Mouse (Mus musculus): ENCODE data around the gene Tlk1. TPM values are rescaled to one million over a fixed set of nuclear protein-coding genes. Genes with fewer than 3 reads are reported as not detected.

The Tlk1 gene
- polyA plus RNA-seq (2014; fragmentation: Nextera tagmentation; extraction: Ambion mirVana) = 36.8 and 45.4 TPM in 2 replicates

DNA sequence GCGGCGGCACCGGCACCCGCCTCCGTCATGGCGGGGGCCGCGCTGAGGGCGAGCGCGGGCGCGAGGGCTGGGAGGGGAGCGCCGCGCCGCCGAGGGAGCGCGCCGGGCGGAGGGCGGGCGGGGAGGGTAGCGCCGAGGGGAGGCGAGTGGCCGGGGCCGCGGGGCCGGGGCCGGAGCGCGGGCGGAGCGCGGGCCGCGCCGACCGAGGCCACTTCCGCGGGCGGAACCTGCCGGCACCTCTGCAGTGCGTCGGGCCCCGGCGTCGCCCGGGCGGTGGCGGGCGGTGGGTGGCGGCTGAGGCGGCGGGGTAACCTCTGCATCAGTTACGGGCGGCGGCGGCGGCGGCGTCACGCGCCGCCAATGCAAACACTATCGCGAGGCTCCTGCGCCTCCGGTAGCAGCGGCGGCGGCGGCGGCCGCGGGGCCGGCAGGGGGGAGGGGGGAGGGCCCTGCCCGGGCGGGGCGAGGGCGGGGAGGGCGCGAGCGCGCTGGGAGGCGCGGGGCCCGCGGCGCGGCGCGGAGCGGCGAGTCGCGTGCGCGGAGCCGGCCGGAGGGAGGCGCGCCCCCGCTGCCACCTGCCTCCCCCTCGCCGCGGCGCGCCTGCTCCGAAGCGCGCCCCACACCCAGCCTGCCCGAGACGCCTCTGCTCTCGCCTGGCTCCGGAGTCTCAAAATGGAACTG is at the start of gene Tlk1:
Gene Tlk1 (minus strand): TSS at position 358 of the 681 bp plus-strand sequence.
- ATAC-seq (ENCODE audit: low FRiP score) = peak; percentile 85
- Histone ChIP-seq H3K4me2 (replicated peaks; ENCODE audit: low read depth, low read length) (peak within 1 kb of the TSS; percentile 44), H3K27me3 (ENCODE audit: control insufficient read depth, insufficient read depth, low read length) (no peaks in the 10 kb centered on the region), H3K9me3 (ENCODE audit: control insufficient read depth, low read length) (no peaks in the 10 kb centered on the region), H3K36me3 (ENCODE audit: control insufficient read depth, insufficient read depth, low read length) (no peaks in the 10 kb centered on the region), H3K27ac (ENCODE audit: low read depth, low read length) (peak within 1 kb of the TSS; percentile 100), H3K4me1 (replicated peaks; ENCODE audit: control insufficient read depth, insufficient read depth, low read length) (no peaks in the 10 kb centered on the region), H3K4me3 (ENCODE audit: low read depth, low read length) (peak within 1 kb of the TSS; percentile 93), H3K9ac (ENCODE audit: low read depth, low read length) (peak within 1 kb of the TSS; percentile 96)
- 2% methylated on average over 34 of the region's 118 CpGs for WGBS
- peak; percentile 93 for DNase-seq (ENCODE audit: low spot score)

DNA sequence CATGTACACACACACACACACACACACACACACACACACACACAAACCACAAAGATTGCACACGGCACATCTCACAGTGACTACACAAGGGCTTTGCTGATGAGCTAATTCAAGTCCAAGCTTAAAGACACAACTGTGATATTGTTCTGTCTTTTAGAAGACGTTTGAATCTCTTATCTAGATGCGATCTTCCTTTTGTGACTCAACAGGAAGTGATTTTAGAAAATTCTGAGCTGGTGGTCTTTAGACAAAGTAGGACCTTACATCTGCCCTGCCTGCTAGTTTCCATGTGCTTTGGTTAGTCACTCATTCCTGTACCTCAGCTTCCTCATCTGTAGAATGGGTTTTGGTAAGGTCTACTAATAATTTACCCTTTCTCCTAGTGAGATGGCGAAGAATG is 49.6 kb upstream of the Tlk1 start:
- WGBS = 87% methylated on average over 4 of the region's 4 CpGs
- H3K27ac ChIP-seq (ENCODE audit: low read depth, low read length) = no peak overlapping the region
- no peak overlapping the region for H3K9ac ChIP-seq (ENCODE audit: low read depth, low read length)
- H3K27me3 ChIP-seq (ENCODE audit: control insufficient read depth, insufficient read depth, low read length) = no peaks in the 10 kb centered on the region
- H3K4me1 ChIP-seq (replicated peaks; ENCODE audit: control insufficient read depth, insufficient read depth, low read length) = no peaks in the 10 kb centered on the region
- H3K36me3 ChIP-seq (ENCODE audit: control insufficient read depth, insufficient read depth, low read length) = no peaks in the 10 kb centered on the region
- H3K4me3 ChIP-seq (ENCODE audit: low read depth, low read length) = no peak overlapping the region
- no peak overlapping the region for H3K4me2 ChIP-seq (replicated peaks; ENCODE audit: low read depth, low read length)
- ATAC-seq (ENCODE audit: low FRiP score) (no peak), DNase-seq (ENCODE audit: low spot score) (no peak)
- no peaks in the 10 kb centered on the region for H3K9me3 ChIP-seq (ENCODE audit: control insufficient read depth, low read length)

DNA sequence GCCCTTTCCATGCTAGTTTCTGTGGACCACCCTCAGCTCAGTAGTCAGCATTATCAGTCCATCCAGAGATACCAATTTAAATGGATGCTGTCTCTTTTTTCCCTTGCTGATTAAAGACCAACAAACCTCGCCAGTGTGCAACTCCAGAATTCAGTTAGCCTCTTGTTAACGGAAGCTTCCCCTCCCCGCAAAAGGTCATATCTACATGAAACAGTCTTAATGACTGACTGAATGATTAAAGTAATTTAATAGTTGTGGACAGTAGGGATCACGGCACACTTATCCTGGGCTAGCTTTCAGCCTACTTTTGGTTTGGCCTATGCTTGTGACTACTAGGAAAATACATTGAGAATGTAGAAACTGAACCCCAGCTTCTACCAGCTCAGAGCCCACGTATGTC is 47.6 kb upstream of the Tlk1 start:
- H3K4me3 ChIP-seq (ENCODE audit: low read depth, low read length) = no peak overlapping the region
- ATAC-seq (ENCODE audit: low FRiP score) (no peak), DNase-seq (ENCODE audit: low spot score) (no peak)
- H3K4me2 ChIP-seq (replicated peaks; ENCODE audit: low read depth, low read length) = no peak overlapping the region
- H3K9ac ChIP-seq (ENCODE audit: low read depth, low read length) = no peak overlapping the region
- no peaks in the 10 kb centered on the region for H3K27me3 ChIP-seq (ENCODE audit: control insufficient read depth, insufficient read depth, low read length)
- no peaks in the 10 kb centered on the region for H3K4me1 ChIP-seq (replicated peaks; ENCODE audit: control insufficient read depth, insufficient read depth, low read length)
- H3K9me3 ChIP-seq (ENCODE audit: control insufficient read depth, low read length) = no peaks in the 10 kb centered on the region
- no peaks in the 10 kb centered on the region for H3K36me3 ChIP-seq (ENCODE audit: control insufficient read depth, insufficient read depth, low read length)
- 86% methylated on average over 5 of the region's 5 CpGs for WGBS
- H3K27ac ChIP-seq (ENCODE audit: low read depth, low read length) = no peak overlapping the region

DNA sequence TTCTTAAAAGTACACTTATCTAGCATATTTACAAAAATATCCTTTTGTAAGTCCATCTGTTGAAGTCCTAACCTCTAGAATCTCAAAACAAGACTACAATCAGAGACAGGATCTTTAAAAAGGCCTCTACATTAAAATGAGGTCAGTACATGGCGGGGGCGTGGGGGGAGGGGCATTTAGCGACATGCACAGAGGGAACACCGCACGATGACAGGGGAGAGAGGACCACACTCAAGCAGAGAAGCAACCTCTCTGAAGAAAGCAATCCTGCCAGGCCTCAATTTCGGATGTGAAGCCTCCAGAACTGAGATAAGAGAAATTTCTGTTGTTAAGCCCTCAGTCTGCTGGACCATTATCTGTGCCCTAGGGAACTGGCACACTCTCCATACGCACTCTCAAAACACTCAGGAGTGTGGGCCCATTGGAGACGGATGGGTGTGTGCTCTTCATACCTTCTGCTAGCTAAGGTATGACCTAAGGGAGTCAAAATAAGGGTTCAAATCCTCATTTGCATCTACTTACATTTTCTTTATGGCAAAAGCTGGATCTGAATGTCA is 46.0 kb upstream of the Tlk1 start:
- Histone ChIP-seq H3K4me2 (replicated peaks; ENCODE audit: low read depth, low read length) (no peak overlapping the region), H3K4me3 (ENCODE audit: low read depth, low read length) (no peak overlapping the region), H3K9me3 (ENCODE audit: control insufficient read depth, low read length) (no peaks in the 10 kb centered on the region), H3K27ac (ENCODE audit: low read depth, low read length) (no peak overlapping the region), H3K9ac (ENCODE audit: low read depth, low read length) (no peak overlapping the region), H3K4me1 (replicated peaks; ENCODE audit: control insufficient read depth, insufficient read depth, low read length) (no peaks in the 10 kb centered on the region), H3K36me3 (ENCODE audit: control insufficient read depth, insufficient read depth, low read length) (no peaks in the 10 kb centered on the region), H3K27me3 (ENCODE audit: control insufficient read depth, insufficient read depth, low read length) (no peaks in the 10 kb centered on the region)
- ATAC-seq (ENCODE audit: low FRiP score) = no peak
- WGBS = 57% methylated on average over 8 of the region's 8 CpGs
- DNase-seq (ENCODE audit: low spot score) = peak; percentile 31

DNA sequence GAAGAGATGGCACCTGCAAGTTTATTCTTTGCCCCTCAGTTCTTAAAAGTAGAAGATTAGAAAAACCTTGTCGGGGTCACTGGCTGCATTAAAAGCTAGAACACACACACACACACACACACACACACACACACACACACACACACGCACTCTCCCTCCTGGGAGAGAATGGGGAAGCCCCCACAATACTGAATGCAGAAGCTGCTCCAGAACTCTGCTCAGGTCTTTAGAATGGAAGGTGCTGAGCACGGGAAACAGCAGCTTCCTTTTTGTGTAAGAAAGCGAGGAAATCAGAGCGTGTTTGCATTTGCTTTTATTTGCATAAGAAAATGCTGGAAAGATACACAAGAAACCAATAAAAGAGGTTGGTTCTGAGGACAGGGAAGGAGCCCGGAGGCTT is 45.3 kb upstream of the Tlk1 start:
- H3K27ac ChIP-seq (ENCODE audit: low read depth, low read length) = no peak overlapping the region
- no peak overlapping the region for H3K4me2 ChIP-seq (replicated peaks; ENCODE audit: low read depth, low read length)
- H3K9ac ChIP-seq (ENCODE audit: low read depth, low read length) = no peak overlapping the region
- H3K4me1 ChIP-seq (replicated peaks; ENCODE audit: control insufficient read depth, insufficient read depth, low read length) = no peaks in the 10 kb centered on the region
- H3K9me3 ChIP-seq (ENCODE audit: control insufficient read depth, low read length) = no peaks in the 10 kb centered on the region
- ATAC-seq (ENCODE audit: low FRiP score) = no peak
- no peak for DNase-seq (ENCODE audit: low spot score)
- H3K36me3 ChIP-seq (ENCODE audit: control insufficient read depth, insufficient read depth, low read length) = no peaks in the 10 kb centered on the region
- no peaks in the 10 kb centered on the region for H3K27me3 ChIP-seq (ENCODE audit: control insufficient read depth, insufficient read depth, low read length)
- no peak overlapping the region for H3K4me3 ChIP-seq (ENCODE audit: low read depth, low read length)
- whole genome bisulfite sequencing = 56% methylated on average over 6 of the region's 6 CpGs

DNA sequence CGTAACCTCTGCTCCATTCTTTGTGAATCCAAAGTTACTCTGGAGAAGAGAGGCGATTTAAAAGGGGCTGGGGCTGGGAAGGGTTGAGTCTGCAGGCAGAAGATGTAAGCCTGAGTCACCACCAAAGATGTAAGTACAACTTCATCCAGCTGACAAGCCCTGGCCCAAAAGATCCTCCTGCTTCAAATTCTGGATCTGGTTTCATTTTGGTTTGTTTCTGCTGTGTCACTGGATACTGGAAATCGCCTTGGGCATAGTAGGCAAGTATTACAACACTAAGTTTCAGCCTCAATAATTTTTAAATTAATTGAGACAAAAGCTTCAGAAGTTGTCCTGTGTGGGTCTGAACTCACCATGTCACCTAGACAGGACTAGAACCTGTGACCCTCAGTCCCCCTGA is 43.6 kb upstream of the Tlk1 start:
- Histone ChIP-seq H3K4me2 (replicated peaks; ENCODE audit: low read depth, low read length) (no peak overlapping the region), H3K4me1 (replicated peaks; ENCODE audit: control insufficient read depth, insufficient read depth, low read length) (no peaks in the 10 kb centered on the region), H3K9ac (ENCODE audit: low read depth, low read length) (no peak overlapping the region), H3K27me3 (ENCODE audit: control insufficient read depth, insufficient read depth, low read length) (no peaks in the 10 kb centered on the region), H3K9me3 (ENCODE audit: control insufficient read depth, low read length) (no peaks in the 10 kb centered on the region), H3K36me3 (ENCODE audit: control insufficient read depth, insufficient read depth, low read length) (no peaks in the 10 kb centered on the region), H3K4me3 (ENCODE audit: low read depth, low read length) (no peak overlapping the region), H3K27ac (ENCODE audit: low read depth, low read length) (no peak overlapping the region)
- 89% methylated on average over 3 of the region's 3 CpGs for WGBS
- no peak for ATAC-seq (ENCODE audit: low FRiP score)
- no peak for DNase-seq (ENCODE audit: low spot score)

DNA sequence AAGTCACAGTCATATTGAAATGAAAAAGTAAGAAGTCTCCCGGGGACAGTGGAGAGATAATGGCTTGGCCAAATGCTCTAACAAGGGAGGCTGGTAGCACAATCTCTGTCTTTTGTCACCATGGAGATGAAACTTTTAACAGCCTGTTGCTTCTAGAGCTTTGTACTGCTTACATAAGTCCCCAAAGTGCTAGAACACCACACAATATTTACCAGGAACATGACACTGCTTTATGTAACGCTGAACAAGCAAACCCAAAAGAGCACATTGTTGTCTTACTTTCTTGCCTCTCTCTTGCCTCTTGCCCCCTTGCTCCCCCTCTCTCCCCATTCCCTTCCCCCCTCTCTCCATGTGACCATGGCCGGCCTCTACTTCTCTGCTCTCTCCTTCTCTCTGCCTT is 41.7 kb upstream of the Tlk1 start:
- Histone ChIP-seq H3K4me3 (ENCODE audit: low read depth, low read length) (no peak overlapping the region), H3K4me1 (replicated peaks; ENCODE audit: control insufficient read depth, insufficient read depth, low read length) (no peaks in the 10 kb centered on the region), H3K9me3 (ENCODE audit: control insufficient read depth, low read length) (no peaks in the 10 kb centered on the region), H3K9ac (ENCODE audit: low read depth, low read length) (no peak overlapping the region), H3K27ac (ENCODE audit: low read depth, low read length) (no peak overlapping the region), H3K27me3 (ENCODE audit: control insufficient read depth, insufficient read depth, low read length) (no peaks in the 10 kb centered on the region), H3K36me3 (ENCODE audit: control insufficient read depth, insufficient read depth, low read length) (no peaks in the 10 kb centered on the region), H3K4me2 (replicated peaks; ENCODE audit: low read depth, low read length) (no peak overlapping the region)
- DNase-seq (ENCODE audit: low spot score) (no peak), ATAC-seq (ENCODE audit: low FRiP score) (no peak)
- WGBS = 83% methylated on average over 3 of the region's 3 CpGs

DNA sequence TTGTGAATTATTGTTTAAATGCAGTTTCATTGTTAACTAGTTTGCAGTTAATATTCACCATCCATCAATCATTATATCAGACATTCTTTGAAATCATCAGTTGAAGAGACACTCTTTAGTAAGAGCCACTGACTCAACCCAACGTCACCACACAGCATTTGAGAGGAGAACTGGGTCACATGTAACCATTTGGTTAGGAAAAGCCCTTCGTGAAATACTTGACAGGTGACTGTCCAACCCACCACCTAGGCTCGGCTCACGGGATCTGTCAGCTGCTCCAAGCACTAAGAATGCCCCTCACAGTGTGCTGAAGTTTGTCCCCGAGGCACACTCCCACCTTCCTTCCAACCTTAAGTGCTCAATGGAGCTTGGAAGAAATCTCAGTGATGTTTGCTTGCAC is 37.4 kb upstream of the Tlk1 start:
- Histone ChIP-seq H3K9me3 (ENCODE audit: control insufficient read depth, low read length) (no peaks in the 10 kb centered on the region), H3K4me3 (ENCODE audit: low read depth, low read length) (no peak overlapping the region), H3K4me1 (replicated peaks; ENCODE audit: control insufficient read depth, insufficient read depth, low read length) (no peaks in the 10 kb centered on the region), H3K9ac (ENCODE audit: low read depth, low read length) (no peak overlapping the region), H3K4me2 (replicated peaks; ENCODE audit: low read depth, low read length) (no peak overlapping the region), H3K27ac (ENCODE audit: low read depth, low read length) (no peak overlapping the region), H3K36me3 (ENCODE audit: control insufficient read depth, insufficient read depth, low read length) (no peaks in the 10 kb centered on the region), H3K27me3 (ENCODE audit: control insufficient read depth, insufficient read depth, low read length) (no peaks in the 10 kb centered on the region)
- 88% methylated on average over 5 of the region's 5 CpGs for WGBS
- DNase-seq (ENCODE audit: low spot score) = no peak
- no peak for ATAC-seq (ENCODE audit: low FRiP score)

DNA sequence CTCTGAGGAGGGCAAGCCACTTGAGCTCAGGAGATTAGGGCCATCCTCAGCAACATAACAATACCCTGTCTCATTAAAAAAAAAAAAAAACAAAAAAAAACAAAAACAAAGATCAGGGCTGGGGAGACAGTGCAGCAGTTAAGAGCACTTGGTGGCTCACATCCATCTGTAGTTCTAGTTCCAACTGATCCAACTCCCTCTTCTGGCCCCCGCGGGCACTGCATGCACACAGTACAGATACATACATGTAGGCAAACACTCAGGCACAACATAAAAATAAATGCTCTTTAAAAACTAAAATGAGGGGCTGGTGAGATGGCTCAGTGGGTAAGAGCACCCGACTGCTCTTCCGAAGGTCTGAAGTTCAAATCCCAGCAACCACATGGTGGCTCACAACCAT is 34.2 kb upstream of the Tlk1 start:
- no peak for DNase-seq (ENCODE audit: low spot score)
- 96% methylated on average over 4 of the region's 4 CpGs for WGBS

More for the DNA sequence above, 34.2 kb upstream of the Tlk1 start:
- Histone ChIP-seq H3K27ac (ENCODE audit: low read depth, low read length) (no peak overlapping the region), H3K9me3 (ENCODE audit: control insufficient read depth, low read length) (no peaks in the 10 kb centered on the region), H3K27me3 (ENCODE audit: control insufficient read depth, insufficient read depth, low read length) (no peaks in the 10 kb centered on the region), H3K4me2 (replicated peaks; ENCODE audit: low read depth, low read length) (no peak overlapping the region), H3K36me3 (ENCODE audit: control insufficient read depth, insufficient read depth, low read length) (no peaks in the 10 kb centered on the region), H3K4me1 (replicated peaks; ENCODE audit: control insufficient read depth, insufficient read depth, low read length) (no peaks in the 10 kb centered on the region), H3K9ac (ENCODE audit: low read depth, low read length) (no peak overlapping the region), H3K4me3 (ENCODE audit: low read depth, low read length) (no peak overlapping the region)
- ATAC-seq (ENCODE audit: low FRiP score) = no peak

Data from hindbrain, embryonic 11.5 days (tissue).